Mouse (Mus musculus) lung, embryonic 14.5 days (tissue): ENCODE results near the gene Gapvd1. TPM values are rescaled to one million over a fixed set of nuclear protein-coding genes. Genes with fewer than 3 reads are reported as not detected.
"Not testable (repeated sequence)": the region's sequence is repeated elsewhere in the genome, so short reads cannot be mapped to it uniquely, and the experiment has no call there.

ENCODE experiments used
- ATAC-seq: fragments of 200-750 bp; cut with Nextera tagmentation; 2 replicates; pipeline ENCODE4 v1.8.0; 2017; ENCODE audit warnings: mild to moderate bottlenecking, moderate TSS enrichment, moderate library complexity; ENCODE audit not compliant: insufficient read depth
- DNase-seq: peaks from one replicate; pipeline ENCODE4 v3.0.0-alpha.2; 2015
- H3K27ac ChIP-seq: fragments of 300-500 bp; sonication (generic); 2 replicates; pipeline ENCODE4 v1.5.1; 2014; ENCODE audit warnings: low read depth, mild to moderate bottlenecking, moderate library complexity
- H3K27me3 ChIP-seq: fragments of 300-500 bp; sonication (generic); 2 replicates; pipeline ENCODE4 v1.6.1; 2014; ENCODE audit warnings: low read length, control low read depth; ENCODE audit not compliant: insufficient read depth
- H3K36me3 ChIP-seq: fragments of 300-500 bp; sonication (generic); 2 replicates; pipeline ENCODE4 v1.6.1; 2014; ENCODE audit warnings: control low read depth; ENCODE audit not compliant: insufficient read depth
- H3K4me1 ChIP-seq: fragments of 300-500 bp; sonication (generic); 2 replicates; pipeline ENCODE4 v1.6.1; 2014; ENCODE audit warnings: antibody characterized with exemption, control low read depth; ENCODE audit not compliant: insufficient read depth
- H3K4me2 ChIP-seq: fragments of 300-500 bp; sonication (generic); 2 replicates; pipeline ENCODE4 v1.6.1; 2014; ENCODE audit warnings: mild to moderate bottlenecking
- H3K4me3 ChIP-seq: fragments of 300-500 bp; sonication (generic); 2 replicates; pipeline ENCODE4 v1.5.1; 2014; ENCODE audit warnings: low read depth, low read length
- H3K9ac ChIP-seq: fragments of 300-500 bp; sonication (generic); 2 replicates; pipeline ENCODE4 v1.6.1; 2014
- H3K9me3 ChIP-seq: fragments of 300-500 bp; sonication (generic); 2 replicates; pipeline ENCODE4 v1.6.1; 2016; ENCODE audit warnings: low read depth, low read length, control low read depth
- CTCF ChIP-seq: IDR thresholded peaks from 2 replicates; pipeline ENCODE4 v1.5.1; 2016; ENCODE audit warnings: antibody characterized with exemption, low read depth
- WGBS: fragments of 180-500 bp; shearing (Covaris S2); extraction: QIAGEN DNeasy Blood & Tissue Kit; methylation state at CpG from one replicate; pipeline ENCODE4 v1.1.7; 2014; 5-methylcytosine and 5-hydroxymethylcytosine counted together
- polyA plus RNA-seq: library from polyadenylated mRNA; unstranded; fragments of >200 nt; fragmentation: Nextera tagmentation; extraction: Ambion mirVana; gene quantifications from 2 replicates; pipeline ENCODE4 v1.2.1, GENCODE M21; 2014

The Gapvd1 gene
- polyA plus RNA-seq, 1 experiment from 2014 or later, result 84.4 TPM

GRCm38 (mm10) chr2:34800371-34800770, 45.3 kb upstream of the Gapvd1 start:
- Histone ChIP-seq H3K36me3 (peaks cover 8% of the 10 kb centered on the region), H3K9me3 (no peaks in the 10 kb centered on the region), H3K4me2 (peak overlapping the region; percentile 80), H3K27ac (peak overlapping the region; percentile 88; the same call in 1 of the 2 replicates), H3K4me1 (no peaks in the 10 kb centered on the region; the same call in 1 of the 2 replicates), H3K9ac (peak overlapping the region; percentile 78), H3K27me3 (no peaks in the 10 kb centered on the region), H3K4me3 (peak overlapping the region; percentile 72)
- DNase-seq (no peak), ATAC-seq (no peak)
- 74% methylated on average over 7 of the region's 7 CpGs for WGBS
- no peak for TF ChIP-seq CTCF

GRCm38 (mm10) chr2:34799357-34800256, 44.6 kb upstream of the Gapvd1 start, which contains the start of gene Rabepk:
Gene Rabepk, minus strand, starts transcription at chr2:34799912.
- WGBS, result 4% methylated on average over 44 of the region's 44 CpGs

GRCm38 (mm10) chr2:34795426-34795825, 40.4 kb upstream of the Gapvd1 start:
- no peaks in the 10 kb centered on the region; the same call in 1 of the 2 replicates for H3K4me1 ChIP-seq

More at GRCm38 (mm10) chr2:34799357-34800256, 44.6 kb upstream of the Gapvd1 start, which contains the start of gene Rabepk:
- Histone ChIP-seq H3K9ac (peak within 1 kb of the TSS; percentile 78), H3K27ac (peak within 1 kb of the TSS; percentile 88), H3K4me3 (peak within 1 kb of the TSS; percentile 72), H3K36me3 (peaks cover 9% of the 10 kb centered on the region; the same call in 1 of the 2 replicates), H3K9me3 (no peaks in the 10 kb centered on the region), H3K4me2 (peak within 1 kb of the TSS; percentile 80), H3K27me3 (no peaks in the 10 kb centered on the region), H3K4me1 (no peaks in the 10 kb centered on the region; the same call in 1 of the 2 replicates)
- no peak for TF ChIP-seq CTCF
- ATAC-seq (peak; percentile 79), DNase-seq (peak; percentile 94)

GRCm38 (mm10) chr2:34794511-34794910, 39.5 kb upstream of the Gapvd1 start:
- no peak overlapping the region for H3K9ac ChIP-seq
- no peak for TF ChIP-seq CTCF
- H3K4me2 ChIP-seq, result no peak overlapping the region
- 92% methylated on average over 2 of the region's 2 CpGs for WGBS
- ATAC-seq, result no peak
- H3K9me3 ChIP-seq, result no peaks in the 10 kb centered on the region
- no peak overlapping the region for H3K4me3 ChIP-seq
- peaks cover 27% of the 10 kb centered on the region for H3K36me3 ChIP-seq
- no peaks in the 10 kb centered on the region for H3K27me3 ChIP-seq
- no peak overlapping the region for H3K27ac ChIP-seq
- DNase-seq, result no peak
- H3K4me1 ChIP-seq, result no peaks in the 10 kb centered on the region; the same call in 1 of the 2 replicates

More at GRCm38 (mm10) chr2:34795426-34795825, 40.4 kb upstream of the Gapvd1 start:
- 88% methylated on average over 7 of the region's 7 CpGs for WGBS
- Histone ChIP-seq H3K9ac (no peak overlapping the region), H3K27me3 (no peaks in the 10 kb centered on the region), H3K4me3 (no peak overlapping the region), H3K4me2 (no peak overlapping the region), H3K36me3 (peaks cover 22% of the 10 kb centered on the region), H3K9me3 (no peaks in the 10 kb centered on the region), H3K27ac (no peak overlapping the region)
- no peak for ATAC-seq
- no peak for DNase-seq
- no peak for TF ChIP-seq CTCF

- not testable (repeated sequence) for H3K27ac ChIP-seq, H3K9ac ChIP-seq, H3K9me3 ChIP-seq, H3K27me3 ChIP-seq, H3K4me3 ChIP-seq, DNase-seq, H3K4me1 ChIP-seq, H3K4me2 ChIP-seq, ATAC-seq
- WGBS, result 76% methylated on average over 2 of the region's 2 CpGs
- H3K36me3 ChIP-seq, result peaks cover 35% of the 10 kb centered on the region
Observed at GRCm38 (mm10) chr2:34792543-34792942, 37.5 kb upstream of the Gapvd1 start.

GRCm38 (mm10) chr2:34790282-34790681, 35.2 kb upstream of the Gapvd1 start:
- no peak for ATAC-seq
- Histone ChIP-seq H3K27me3 (no peaks in the 10 kb centered on the region), H3K36me3 (peaks cover 54% of the 10 kb centered on the region), H3K4me2 (no peak overlapping the region), H3K27ac (no peak overlapping the region), H3K9me3 (no peaks in the 10 kb centered on the region), H3K4me1 (no peaks in the 10 kb centered on the region), H3K4me3 (no peak overlapping the region), H3K9ac (no peak overlapping the region)
- TF ChIP-seq CTCF, result no peak
- DNase-seq, result no peak
- WGBS, result 90% methylated on average over 8 of the region's 8 CpGs

GRCm38 (mm10) chr2:34784085-34784484, 29.1 kb upstream of the Gapvd1 start:
- peaks cover 70% of the 10 kb centered on the region for H3K36me3 ChIP-seq
- no peak overlapping the region; the same call in 1 of the 2 replicates for H3K27ac ChIP-seq

More at GRCm38 (mm10) chr2:34784085-34784484, 29.1 kb upstream of the Gapvd1 start:
- no peaks in the 10 kb centered on the region for H3K9me3 ChIP-seq
- DNase-seq, result peak; percentile 71
- H3K4me1 ChIP-seq, result no peaks in the 10 kb centered on the region
- H3K4me3 ChIP-seq, result no peak overlapping the region
- H3K4me2 ChIP-seq, result no peak overlapping the region
- WGBS, result 81% methylated on average over 2 of the region's 2 CpGs
- TF ChIP-seq CTCF, result peak; percentile 85
- no peaks in the 10 kb centered on the region for H3K27me3 ChIP-seq
- ATAC-seq, result no peak
- no peak overlapping the region for H3K9ac ChIP-seq
